Mouse (Mus musculus) embryonic facial prominence, embryonic 12.5 days (tissue): ENCODE data around the gene Erg28. TPM values are rescaled to one million over a fixed set of nuclear protein-coding genes. Genes with fewer than 3 reads are reported as not detected.
A peak's percentile ranks its signal among the peaks of the same experiment; 100 is the strongest.

ENCODE experiments used
- ATAC-seq: fragments of 200-750 bp; cut with Nextera tagmentation; 2 replicates; pipeline ENCODE4 v1.8.0; 2017; ENCODE audit not compliant: insufficient number of reproducible peaks, insufficient read depth, low FRiP score, low TSS enrichment
- H3K27ac ChIP-seq: fragments of 300-500 bp; sonication (generic); 2 replicates; pipeline ENCODE4 v1.5.1; 2016; ENCODE audit warnings: mild to moderate bottlenecking
- H3K27me3 ChIP-seq: fragments of 300-500 bp; sonication (generic); 2 replicates; pipeline ENCODE4 v1.6.1; 2016; ENCODE audit warnings: mild to moderate bottlenecking, moderate library complexity
- H3K36me3 ChIP-seq: fragments of 300-500 bp; sonication (generic); 2 replicates; pipeline ENCODE4 v1.6.1; 2016; ENCODE audit warnings: mild to moderate bottlenecking
- H3K4me1 ChIP-seq: fragments of 300-500 bp; sonication (generic); 2 replicates; pipeline ENCODE4 v1.6.1; 2016
- H3K4me2 ChIP-seq: fragments of 300-500 bp; sonication (generic); replicated peaks from 2 replicates; pipeline ENCODE4 v1.6.1; 2016; ENCODE audit warnings: mild to moderate bottlenecking, moderate library complexity
- H3K4me3 ChIP-seq: fragments of 300-500 bp; sonication (generic); 2 replicates; pipeline ENCODE4 v1.5.1; 2016; ENCODE audit warnings: mild to moderate bottlenecking
- H3K9ac ChIP-seq: fragments of 300-500 bp; sonication (generic); 2 replicates; pipeline ENCODE4 v1.6.1; 2016; ENCODE audit warnings: mild to moderate bottlenecking, moderate library complexity
- H3K9me3 ChIP-seq: fragments of 300-500 bp; sonication (generic); 2 replicates; pipeline ENCODE4 v1.6.1; 2016; ENCODE audit warnings: mild to moderate bottlenecking, moderate library complexity
- WGBS: fragments of 180-500 bp; shearing (Covaris S2); methylation state at CpG from one replicate; pipeline ENCODE4 v1.1.7; 2016; 5-methylcytosine and 5-hydroxymethylcytosine counted together
- polyA plus RNA-seq: library from polyadenylated mRNA; unstranded; fragments of >200 nt; fragmentation: Nextera tagmentation; extraction: Ambion mirVana; gene quantifications from 2 replicates; pipeline ENCODE4 v1.2.1, GENCODE M21; 2016

Erg28 gene
- 102 and 109 TPM in 2 replicates for polyA plus RNA-seq

GRCm38 (mm10) chr12:85824438-85825264, at the start of gene Erg28, which contains the start of gene Ttll5:
TSS of gene Erg28 (minus strand) at chr12:85824550.
TSS of gene Ttll5 (plus strand) at chr12:85824659.
- H3K9ac ChIP-seq, result peak within 1 kb of the TSS; percentile 70
- peak within 1 kb of the TSS; percentile 86 for H3K4me2 ChIP-seq
- H3K4me1 ChIP-seq, result peaks cover 12% of the 10 kb centered on the region
- peak within 1 kb of the TSS; percentile 97 for H3K27ac ChIP-seq
- peak; percentile 99 for ATAC-seq
- no peaks in the 10 kb centered on the region for H3K9me3 ChIP-seq
- H3K4me3 ChIP-seq, result peak within 1 kb of the TSS; percentile 83
- H3K36me3 ChIP-seq, result peaks cover 24% of the 10 kb centered on the region; the same call in 1 of the 2 replicates
- WGBS, result under 1% methylated on average over 67 of the region's 67 CpGs
- no peaks in the 10 kb centered on the region for H3K27me3 ChIP-seq

GRCm38 (mm10) chr12:85869423-85869822, 45.1 kb upstream of the Erg28 start:
- no peak overlapping the region; the same call in none of the 2 replicates for H3K9ac ChIP-seq
- peak overlapping the region; percentile 42 for H3K27ac ChIP-seq
- H3K27me3 ChIP-seq, result no peaks in the 10 kb centered on the region
- no peaks in the 10 kb centered on the region for H3K9me3 ChIP-seq
- H3K4me1 ChIP-seq, result peaks cover 11% of the 10 kb centered on the region; the same call in 1 of the 2 replicates
- H3K4me3 ChIP-seq, result no peak overlapping the region
- no peak overlapping the region for H3K4me2 ChIP-seq
- 50% methylated on average over 6 of the region's 6 CpGs for WGBS
- peak; percentile 56 for ATAC-seq
- H3K36me3 ChIP-seq, result no peaks in the 10 kb centered on the region

GRCm38 (mm10) chr12:85867125-85867524, 42.8 kb upstream of the Erg28 start:
- H3K9me3 ChIP-seq, result no peaks in the 10 kb centered on the region
- no peak overlapping the region for H3K4me2 ChIP-seq
- peaks cover 15% of the 10 kb centered on the region; the same call in 1 of the 2 replicates for H3K4me1 ChIP-seq
- no peaks in the 10 kb centered on the region for H3K27me3 ChIP-seq
- ATAC-seq, result no peak
- no peak overlapping the region for H3K27ac ChIP-seq
- H3K4me3 ChIP-seq, result no peak overlapping the region
- H3K9ac ChIP-seq, result no peak overlapping the region
- no peaks in the 10 kb centered on the region for H3K36me3 ChIP-seq

- Histone ChIP-seq H3K9ac (no peak overlapping the region), H3K36me3 (no peaks in the 10 kb centered on the region), H3K4me2 (no peak overlapping the region), H3K27ac (no peak overlapping the region), H3K9me3 (no peaks in the 10 kb centered on the region), H3K4me1 (peaks cover 18% of the 10 kb centered on the region; the same call in 1 of the 2 replicates), H3K4me3 (no peak overlapping the region), H3K27me3 (no peaks in the 10 kb centered on the region)
- no peak for ATAC-seq
- 73% methylated on average over 4 of the region's 4 CpGs for WGBS
Observed at GRCm38 (mm10) chr12:85866624-85867023, 42.3 kb upstream of the Erg28 start.

- H3K27me3 ChIP-seq, result no peaks in the 10 kb centered on the region
- H3K9me3 ChIP-seq, result no peaks in the 10 kb centered on the region
- H3K4me1 ChIP-seq, result peaks cover 18% of the 10 kb centered on the region; the same call in 1 of the 2 replicates
- H3K9ac ChIP-seq, result no peak overlapping the region
- no peak overlapping the region for H3K27ac ChIP-seq
- WGBS, result 73% methylated on average over 3 of the region's 3 CpGs
- ATAC-seq, result no peak
- no peaks in the 10 kb centered on the region for H3K36me3 ChIP-seq
- no peak overlapping the region for H3K4me3 ChIP-seq
- no peak overlapping the region for H3K4me2 ChIP-seq
Observed at GRCm38 (mm10) chr12:85865526-85865925, 41.2 kb upstream of the Erg28 start.

GRCm38 (mm10) chr12:85862514-85862913, 38.2 kb upstream of the Erg28 start:
- H3K4me1 ChIP-seq, result 0 out of 2 replicates have a peak, but pooled peaks cover 8% of the 10 kb centered on the region
- no peak overlapping the region for H3K4me2 ChIP-seq
- H3K27me3 ChIP-seq, result no peaks in the 10 kb centered on the region
- H3K9me3 ChIP-seq, result no peaks in the 10 kb centered on the region
- WGBS, result 28% methylated on average over 2 of the region's 2 CpGs
- no peaks in the 10 kb centered on the region for H3K36me3 ChIP-seq
- no peak overlapping the region for H3K9ac ChIP-seq
- H3K4me3 ChIP-seq, result no peak overlapping the region
- H3K27ac ChIP-seq, result 0 out of 2 replicates have a peak overlapping the region, but pooled peaks have one; percentile 7
- ATAC-seq, result no peak

- Histone ChIP-seq H3K27ac (no peak overlapping the region), H3K9ac (no peak overlapping the region), H3K27me3 (no peaks in the 10 kb centered on the region), H3K4me1 (0 out of 2 replicates have a peak, but pooled peaks cover 8% of the 10 kb centered on the region), H3K4me2 (no peak overlapping the region), H3K4me3 (no peak overlapping the region), H3K9me3 (no peaks in the 10 kb centered on the region), H3K36me3 (no peaks in the 10 kb centered on the region)
- ATAC-seq, result no peak
- 44% methylated on average over 3 of the region's 3 CpGs for WGBS
Observed at GRCm38 (mm10) chr12:85859511-85860189, 35.3 kb upstream of the Erg28 start.

GRCm38 (mm10) chr12:85859111-85859510, 34.8 kb upstream of the Erg28 start:
- Histone ChIP-seq H3K27ac (no peak overlapping the region), H3K4me3 (no peak overlapping the region), H3K4me1 (0 out of 2 replicates have a peak, but pooled peaks cover 8% of the 10 kb centered on the region), H3K27me3 (no peaks in the 10 kb centered on the region), H3K4me2 (no peak overlapping the region), H3K9me3 (no peaks in the 10 kb centered on the region), H3K9ac (no peak overlapping the region), H3K36me3 (no peaks in the 10 kb centered on the region)
- 81% methylated on average over 3 of the region's 3 CpGs for WGBS
- no peak for ATAC-seq

- Histone ChIP-seq H3K27ac (no peak overlapping the region), H3K9me3 (no peaks in the 10 kb centered on the region), H3K36me3 (no peaks in the 10 kb centered on the region), H3K4me2 (no peak overlapping the region), H3K4me1 (0 out of 2 replicates have a peak, but pooled peaks cover 5% of the 10 kb centered on the region), H3K4me3 (no peak overlapping the region), H3K9ac (no peak overlapping the region), H3K27me3 (no peaks in the 10 kb centered on the region)
- WGBS, result 84% methylated on average over 7 of the region's 7 CpGs
- ATAC-seq, result no peak
Observed at GRCm38 (mm10) chr12:85857300-85857699, 33.0 kb upstream of the Erg28 start.

- H3K27ac ChIP-seq, result no peak overlapping the region
- 93% methylated on average over 1 of the region's 1 CpGs for WGBS
- H3K27me3 ChIP-seq, result no peaks in the 10 kb centered on the region
- ATAC-seq, result no peak
- peaks cover 14% of the 10 kb centered on the region; the same call in 1 of the 2 replicates for H3K36me3 ChIP-seq
- H3K9ac ChIP-seq, result no peak overlapping the region
- H3K4me3 ChIP-seq, result no peak overlapping the region
- no peaks in the 10 kb centered on the region for H3K4me1 ChIP-seq
- no peaks in the 10 kb centered on the region for H3K9me3 ChIP-seq
- no peak overlapping the region for H3K4me2 ChIP-seq
Observed at GRCm38 (mm10) chr12:85854271-85854670, 29.9 kb upstream of the Erg28 start.

GRCm38 (mm10) chr12:85853836-85854235, 29.5 kb upstream of the Erg28 start:
- H3K27me3 ChIP-seq, result no peaks in the 10 kb centered on the region
- H3K4me3 ChIP-seq, result no peak overlapping the region
- H3K4me2 ChIP-seq, result no peak overlapping the region
- no peak overlapping the region for H3K9ac ChIP-seq
- no peak for ATAC-seq
- H3K27ac ChIP-seq, result no peak overlapping the region
- H3K9me3 ChIP-seq, result no peaks in the 10 kb centered on the region
- H3K36me3 ChIP-seq, result peaks cover 14% of the 10 kb centered on the region; the same call in 1 of the 2 replicates
- WGBS, result 81% methylated on average over 4 of the region's 4 CpGs
- H3K4me1 ChIP-seq, result no peaks in the 10 kb centered on the region
